Mouse (Mus musculus) myocyte (in vitro differentiated cells): ENCODE data around the gene Gstt4. TPM values are rescaled to one million over a fixed set of nuclear protein-coding genes. Genes with fewer than 3 reads are reported as not detected.
A peak's percentile ranks its signal among the peaks of the same experiment; 100 is the strongest.

Experiments
- H3K27me3 ChIP-seq: one replicate; pipeline ENCODE4 v1.6.1; 2011; ENCODE audit not compliant: control insufficient read depth, insufficient read depth, insufficient read length
- H3K36me3 ChIP-seq: one replicate; pipeline ENCODE4 v1.6.1; 2011; ENCODE audit not compliant: control insufficient read depth, insufficient read depth
- H3K4me2 ChIP-seq: one replicate; pipeline ENCODE4 v1.6.1; 2011; ENCODE audit warnings: low read depth, control low read depth
- H3K4me3 ChIP-seq: one replicate; pipeline ENCODE4 v1.5.1; 2011; ENCODE audit warnings: mild to moderate bottlenecking, control low read depth, moderate library complexity
- H3K79me2 ChIP-seq: one replicate; pipeline ENCODE4 v1.6.1; 2011; ENCODE audit not compliant: control insufficient read depth, insufficient read depth
- H3ac ChIP-seq: one replicate; pipeline ENCODE4 v1.6.1; 2011; ENCODE audit not compliant: control insufficient read depth, insufficient read length
- CEBPB ChIP-seq: IDR thresholded peaks from 2 replicates; pipeline ENCODE4 v1.6.1; 2011; ENCODE audit warnings: mild to moderate bottlenecking, moderate library complexity; ENCODE audit not compliant: poor library complexity, insufficient read depth, severe bottlenecking
- E2F4 ChIP-seq: IDR thresholded peaks from one replicate; pipeline ENCODE4 v1.6.1; 2011; ENCODE audit warnings: mild to moderate bottlenecking, control low read depth, moderate library complexity; ENCODE audit not compliant: insufficient read depth
- MAX ChIP-seq: IDR thresholded peaks from one replicate; pipeline ENCODE4 v1.6.1; 2011; ENCODE audit warnings: low read depth, mild to moderate bottlenecking, control low read depth
- MYOD1 ChIP-seq, 3 experiments: IDR thresholded peaks; one replicate each; pipeline ENCODE4 v1.6.1; 2011; ENCODE audit warnings: control low read depth in 2 of 3, low read depth in 2 of 3, mild to moderate bottlenecking in 2 of 3, moderate library complexity in 1 of 3; ENCODE audit not compliant: insufficient read length in 2 of 3, control insufficient read depth in 1 of 3
- MYOG ChIP-seq, 3 experiments: IDR thresholded peaks; one replicate each; pipeline ENCODE4 v1.6.1; 2011; ENCODE audit warnings: control low read depth in 2 of 3, low read depth in 2 of 3, mild to moderate bottlenecking in 2 of 3; ENCODE audit not compliant: insufficient read length in 2 of 3, control insufficient read depth in 1 of 3, insufficient read depth in 1 of 3
- POLR2A ChIP-seq: IDR thresholded peaks from one replicate; pipeline ENCODE4 v1.6.1; 2011; ENCODE audit warnings: low read depth, mild to moderate bottlenecking, control low read depth, moderate library complexity; ENCODE audit not compliant: insufficient read length
- POLR2AphosphoS2 ChIP-seq: IDR thresholded peaks from one replicate; pipeline ENCODE4 v1.6.1; 2011; ENCODE audit warnings: low read depth, control low read depth; ENCODE audit not compliant: insufficient read length
- REST ChIP-seq: IDR thresholded peaks from one replicate; pipeline ENCODE4 v1.6.1; 2011; ENCODE audit warnings: mild to moderate bottlenecking, control low read depth, moderate library complexity; ENCODE audit not compliant: insufficient read depth, insufficient read length
- SRF ChIP-seq: IDR thresholded peaks from one replicate; pipeline ENCODE4 v1.6.1; 2011; ENCODE audit warnings: low read depth; ENCODE audit not compliant: control insufficient read depth, insufficient read length
- TCF12 ChIP-seq: IDR thresholded peaks from one replicate; pipeline ENCODE4 v1.6.1; 2011; ENCODE audit warnings: mild to moderate bottlenecking, control low read depth; ENCODE audit not compliant: poor library complexity, insufficient read depth, severe bottlenecking
- TCF3 ChIP-seq: IDR thresholded peaks from one replicate; pipeline ENCODE4 v1.6.1; 2011; ENCODE audit warnings: low read depth, control low read depth; ENCODE audit not compliant: insufficient read length
- USF1 ChIP-seq: IDR thresholded peaks from one replicate; pipeline ENCODE4 v1.6.1; 2011; ENCODE audit warnings: low read depth, mild to moderate bottlenecking, control low read depth, moderate library complexity
- polyA plus RNA-seq: library from polyadenylated mRNA; unstranded; fragments of >200 nt; fragmentation: generic; extraction: Trizol; gene quantifications from one replicate; pipeline ENCODE4 v1.2.1, GENCODE M21; 2012; ENCODE audit warnings: missing spikeins

The Gstt4 gene
- polyA plus RNA-seq, 1 experiment: not detected

- no peaks in the 10 kb centered on the region for H3K36me3 ChIP-seq
- TF ChIP-seq MYOD1 (IDR thresholded peaks at IDR 0.05; ENCODE audit: control insufficient read depth in 1 of 3, insufficient read length in 2 of 3, low read depth in 2 of 3) (no peak), REST (no peak), POLR2AphosphoS2 (no peak), E2F4 (no peak), POLR2A (no peak), TCF3 (no peak), TCF12 (no peak), USF1 (no peak), CEBPB (no peak), SRF (no peak), MYOG (IDR thresholded peaks at IDR 0.05; ENCODE audit: control insufficient read depth in 1 of 3, insufficient read depth in 1 of 3, insufficient read length in 2 of 3, low read depth in 2 of 3) (no peak), MAX (no peak)
- no peak overlapping the region for H3K4me2 ChIP-seq
- no peaks in the 10 kb centered on the region for H3K27me3 ChIP-seq
- H3K79me2 ChIP-seq: no peaks in the 10 kb centered on the region
- H3K4me3 ChIP-seq: no peak overlapping the region
- no peak overlapping the region for H3ac ChIP-seq
Measured at GRCm38 (mm10) chr10:75833456-75834080, 11.2 kb upstream of the Gstt4 start.

- H3K79me2 ChIP-seq: no peaks in the 10 kb centered on the region
- H3K27me3 ChIP-seq: no peaks in the 10 kb centered on the region
- no peak overlapping the region for H3K4me2 ChIP-seq
- no peak overlapping the region for H3ac ChIP-seq
- no peak overlapping the region for H3K4me3 ChIP-seq
- TF ChIP-seq REST: no peak
- no peak for TF ChIP-seq MAX
- no peak for TF ChIP-seq CEBPB
- TF ChIP-seq POLR2A: no peak
- TF ChIP-seq E2F4: no peak
- TF ChIP-seq MYOG (IDR thresholded peaks at IDR 0.05; ENCODE audit: control insufficient read depth in 1 of 3, insufficient read depth in 1 of 3, insufficient read length in 2 of 3, low read depth in 2 of 3): no peak
- TF ChIP-seq SRF: no peak
- TF ChIP-seq TCF12: no peak
- no peak for TF ChIP-seq POLR2AphosphoS2
- TF ChIP-seq TCF3: no peak
- no peak for TF ChIP-seq MYOD1 (IDR thresholded peaks at IDR 0.05; ENCODE audit: control insufficient read depth in 1 of 3, insufficient read length in 2 of 3, low read depth in 2 of 3)
- no peak for TF ChIP-seq USF1
- H3K36me3 ChIP-seq: no peaks in the 10 kb centered on the region
Measured at GRCm38 (mm10) chr10:75832272-75832895, 10.0 kb upstream of the Gstt4 start.

- no peak overlapping the region for H3K4me2 ChIP-seq
- no peaks in the 10 kb centered on the region for H3K36me3 ChIP-seq
- H3K79me2 ChIP-seq: no peaks in the 10 kb centered on the region
- H3ac ChIP-seq: no peak overlapping the region
- no peak overlapping the region for H3K4me3 ChIP-seq
- no peak for TF ChIP-seq MYOD1 (IDR thresholded peaks at IDR 0.05; ENCODE audit: control insufficient read depth in 1 of 3, insufficient read length in 2 of 3, low read depth in 2 of 3)
- no peaks in the 10 kb centered on the region for H3K27me3 ChIP-seq
Measured at GRCm38 (mm10) chr10:75830275-75830670, 7.9 kb upstream of the Gstt4 start.

- no peak for TF ChIP-seq E2F4
- Histone ChIP-seq H3ac (no peak overlapping the region), H3K4me3 (no peak overlapping the region), H3K36me3 (no peaks in the 10 kb centered on the region), H3K79me2 (no peaks in the 10 kb centered on the region), H3K4me2 (no peak overlapping the region), H3K27me3 (no peaks in the 10 kb centered on the region)
Measured at GRCm38 (mm10) chr10:75829529-75830274, 7.4 kb upstream of the Gstt4 start.

GRCm38 (mm10) chr10:75828500-75828931 is 6.2 kb upstream of the Gstt4 start:
- H3K79me2 ChIP-seq: no peaks in the 10 kb centered on the region
- no peak overlapping the region for H3K4me2 ChIP-seq
- no peak overlapping the region for H3K4me3 ChIP-seq
- no peaks in the 10 kb centered on the region for H3K27me3 ChIP-seq
- H3K36me3 ChIP-seq: no peaks in the 10 kb centered on the region
- H3ac ChIP-seq: no peak overlapping the region
- TF ChIP-seq POLR2A (no peak), CEBPB (0 out of 2 replicates have a peak, but pooled peaks have one; percentile 3)
